Mouse (Mus musculus) limb, embryonic 13.5 days (tissue): Measurements from ENCODE around the gene Farsa. TPM values are rescaled to one million over a fixed set of nuclear protein-coding genes. Genes with fewer than 3 reads are reported as not detected.

ENCODE experiments used
- ATAC-seq: fragments of 200-750 bp; cut with Nextera tagmentation; 2 replicates; pipeline ENCODE4 v1.8.0; 2017; ENCODE audit warnings: low read depth, moderate number of reproducible peaks, moderate TSS enrichment; ENCODE audit not compliant: low FRiP score
- H3K27ac ChIP-seq: fragments of 300-500 bp; sonication (generic); 2 replicates; pipeline ENCODE4 v1.5.1; 2015; ENCODE audit warnings: inconsistent platforms, mild to moderate bottlenecking, moderate library complexity
- H3K27me3 ChIP-seq: fragments of 300-500 bp; sonication (generic); 2 replicates; pipeline ENCODE4 v1.6.1; 2015; ENCODE audit warnings: mild to moderate bottlenecking, inconsistent platforms
- H3K36me3 ChIP-seq: fragments of 300-500 bp; sonication (generic); 2 replicates; pipeline ENCODE4 v1.6.1; 2015; ENCODE audit warnings: inconsistent platforms, mild to moderate bottlenecking, moderate library complexity
- H3K4me1 ChIP-seq: fragments of 300-500 bp; sonication (generic); 2 replicates; pipeline ENCODE4 v1.6.1; 2015; ENCODE audit warnings: inconsistent platforms
- H3K4me2 ChIP-seq: fragments of 300-500 bp; sonication (generic); replicated peaks from 2 replicates; pipeline ENCODE4 v1.6.1; 2015; ENCODE audit warnings: inconsistent platforms, mild to moderate bottlenecking, moderate library complexity
- H3K4me3 ChIP-seq: fragments of 300-500 bp; sonication (generic); 2 replicates; pipeline ENCODE4 v1.5.1; 2015; ENCODE audit warnings: moderate library complexity, mild to moderate bottlenecking, inconsistent platforms
- H3K9ac ChIP-seq: fragments of 300-500 bp; sonication (generic); 2 replicates; pipeline ENCODE4 v1.6.1; 2015; ENCODE audit warnings: mild to moderate bottlenecking, inconsistent platforms
- H3K9me3 ChIP-seq: fragments of 300-500 bp; sonication (generic); 2 replicates; pipeline ENCODE4 v1.6.1; 2016; ENCODE audit warnings: inconsistent platforms
- whole genome bisulfite sequencing: fragments of 180-500 bp; shearing (Covaris S2); methylation state at CpG from one replicate; pipeline ENCODE4 v1.1.7; 2015; 5-methylcytosine and 5-hydroxymethylcytosine counted together
- polyA plus RNA-seq: library from polyadenylated mRNA; unstranded; fragments of >200 nt; fragmentation: Nextera tagmentation; extraction: Ambion mirVana; gene quantifications from 2 replicates; pipeline ENCODE4 v1.2.1, GENCODE M21; 2015

Farsa gene
- polyA plus RNA-seq, 1 experiment from 2014 or later: 109 TPM

DNA sequence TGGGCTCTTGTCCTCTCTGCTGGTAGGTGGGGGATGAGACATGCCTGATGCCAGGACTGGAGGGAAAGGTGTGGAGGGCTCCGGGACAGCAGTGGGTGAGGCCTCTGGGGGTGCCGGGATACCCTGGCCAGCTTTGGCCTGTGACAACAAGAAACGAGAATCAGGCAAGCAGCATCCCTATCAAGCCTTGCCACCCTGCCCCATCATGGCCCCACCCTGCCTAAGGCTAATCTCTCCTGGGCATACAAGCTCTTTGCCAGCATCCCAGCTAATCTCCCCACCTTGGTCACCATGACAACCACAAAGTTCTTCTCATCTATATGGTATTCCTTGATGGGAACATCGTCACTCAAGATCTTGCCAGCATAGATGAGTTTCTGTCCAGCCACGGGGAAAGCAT is 18.3 kb upstream of the Farsa start:
- peaks cover 83% of the 10 kb centered on the region for H3K36me3 ChIP-seq
- H3K9ac ChIP-seq: peak overlapping the region; percentile 13; the same call in 1 of the 2 replicates
- H3K4me1 ChIP-seq: peaks cover 73% of the 10 kb centered on the region
- H3K27ac ChIP-seq: no peak overlapping the region; the same call in 1 of the 2 replicates
- H3K4me2 ChIP-seq: no peak overlapping the region
- H3K4me3 ChIP-seq: peak overlapping the region; percentile 1; the same call in 1 of the 2 replicates
- H3K9me3 ChIP-seq: no peaks in the 10 kb centered on the region
- H3K27me3 ChIP-seq: no peaks in the 10 kb centered on the region
- no peak for ATAC-seq
- 92% methylated on average over 5 of the region's 5 CpGs for whole genome bisulfite sequencing

- 92% methylated on average over 2 of the region's 2 CpGs for WGBS
- Histone ChIP-seq H3K27ac (no peak overlapping the region; the same call in 1 of the 2 replicates), H3K27me3 (no peaks in the 10 kb centered on the region), H3K4me3 (peak overlapping the region; percentile 88), H3K36me3 (peaks cover 83% of the 10 kb centered on the region), H3K9ac (peak overlapping the region; percentile 90), H3K4me2 (peak overlapping the region; percentile 71), H3K4me1 (peaks cover 75% of the 10 kb centered on the region), H3K9me3 (no peaks in the 10 kb centered on the region)
- ATAC-seq: no peak
These were observed 17.4 kb upstream of the Farsa start for GRCm38 (mm10) chr8:84839411-84839810.

DNA sequence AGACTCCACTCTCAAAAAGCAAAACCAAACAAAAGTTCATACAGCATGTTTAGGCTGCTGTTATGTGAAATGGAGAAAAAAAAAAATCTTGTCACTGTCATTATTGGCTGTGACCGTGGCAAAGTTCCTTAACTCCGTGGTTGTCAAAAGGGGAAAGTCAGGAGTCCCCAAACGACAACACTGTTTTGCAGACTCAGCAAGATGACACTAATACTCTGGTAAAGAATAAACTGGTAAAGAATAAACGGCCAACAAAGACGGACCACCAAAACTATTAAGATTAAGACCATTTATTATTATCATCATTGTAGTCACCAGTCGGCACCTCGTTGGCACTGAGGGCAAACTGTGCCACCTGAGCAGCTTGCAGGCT is 16.9 kb upstream of the Farsa start:
- peak overlapping the region; percentile 90 for H3K9ac ChIP-seq
- peaks cover 75% of the 10 kb centered on the region for H3K4me1 ChIP-seq
- H3K27me3 ChIP-seq: no peaks in the 10 kb centered on the region
- no peaks in the 10 kb centered on the region for H3K9me3 ChIP-seq
- H3K4me2 ChIP-seq: peak overlapping the region; percentile 71
- peak overlapping the region; percentile 80 for H3K27ac ChIP-seq
- ATAC-seq: no peak
- WGBS: 3% methylated on average over 7 of the region's 7 CpGs
- H3K36me3 ChIP-seq: peaks cover 83% of the 10 kb centered on the region
- H3K4me3 ChIP-seq: peak overlapping the region; percentile 88

DNA sequence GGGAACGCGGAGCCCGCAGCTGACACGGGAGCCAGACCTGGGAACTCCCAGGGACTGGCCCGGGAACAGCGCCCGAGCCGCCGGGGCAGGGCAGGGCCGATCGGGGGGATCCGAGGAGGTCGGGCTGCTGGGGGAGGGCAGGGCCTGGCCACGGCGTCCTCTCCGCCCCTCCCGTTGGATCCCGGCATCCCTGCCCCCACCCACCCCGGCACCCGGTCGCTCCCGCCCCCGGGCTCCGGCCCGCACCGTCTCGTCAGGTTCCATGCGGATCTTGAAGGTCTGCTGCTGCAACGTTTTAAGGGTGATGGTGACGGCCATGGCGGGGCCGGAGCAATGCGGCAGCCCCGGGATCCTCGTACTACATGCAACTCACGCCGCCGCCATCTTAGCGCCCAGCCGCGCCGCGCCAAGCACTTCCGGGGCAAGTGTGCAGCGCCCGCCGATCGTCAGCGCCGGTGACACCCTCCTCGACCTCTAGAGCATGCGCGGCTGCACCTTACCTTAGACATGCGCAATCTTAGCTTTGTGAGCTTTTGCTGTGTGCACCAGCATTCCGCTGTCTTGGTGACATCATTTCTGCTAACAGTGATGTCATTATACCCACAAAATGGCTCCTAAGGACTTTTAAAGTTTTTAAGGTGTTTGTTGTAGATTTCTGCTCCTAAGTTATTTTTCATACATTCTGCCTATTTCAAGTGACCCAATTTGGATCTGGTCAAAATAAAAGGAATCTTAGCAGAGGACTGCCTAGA is 16.4 kb upstream of the Farsa start, which contains the start of gene Rad23a:
Rad23a (minus strand) TSS at position 418 of the 752 bp plus-strand sequence.
- WGBS: under 1% methylated on average over 49 of the region's 55 CpGs
- peak within 1 kb of the TSS; percentile 88 for H3K4me3 ChIP-seq
- peak within 1 kb of the TSS; percentile 90 for H3K9ac ChIP-seq
- peaks cover 82% of the 10 kb centered on the region for H3K36me3 ChIP-seq
- H3K27me3 ChIP-seq: no peaks in the 10 kb centered on the region
- H3K4me2 ChIP-seq: peak within 1 kb of the TSS; percentile 71
- peak; percentile 95 for ATAC-seq
- peak within 1 kb of the TSS; percentile 80 for H3K27ac ChIP-seq
- peaks cover 76% of the 10 kb centered on the region for H3K4me1 ChIP-seq
- no peaks in the 10 kb centered on the region for H3K9me3 ChIP-seq

- H3K27me3 ChIP-seq: no peaks in the 10 kb centered on the region
- H3K9me3 ChIP-seq: no peaks in the 10 kb centered on the region
- peaks cover 67% of the 10 kb centered on the region for H3K4me1 ChIP-seq
- H3K4me3 ChIP-seq: 0 out of 2 replicates have a peak overlapping the region, but pooled peaks have one; percentile 1
- no peak overlapping the region for H3K27ac ChIP-seq
- ATAC-seq: no peak
- 75% methylated on average over 1 of the region's 1 CpGs for WGBS
- H3K36me3 ChIP-seq: peaks cover 71% of the 10 kb centered on the region
- no peak overlapping the region for H3K9ac ChIP-seq
- no peak overlapping the region for H3K4me2 ChIP-seq
These were observed 15.3 kb upstream of the Farsa start for GRCm38 (mm10) chr8:84841514-84841913.

DNA sequence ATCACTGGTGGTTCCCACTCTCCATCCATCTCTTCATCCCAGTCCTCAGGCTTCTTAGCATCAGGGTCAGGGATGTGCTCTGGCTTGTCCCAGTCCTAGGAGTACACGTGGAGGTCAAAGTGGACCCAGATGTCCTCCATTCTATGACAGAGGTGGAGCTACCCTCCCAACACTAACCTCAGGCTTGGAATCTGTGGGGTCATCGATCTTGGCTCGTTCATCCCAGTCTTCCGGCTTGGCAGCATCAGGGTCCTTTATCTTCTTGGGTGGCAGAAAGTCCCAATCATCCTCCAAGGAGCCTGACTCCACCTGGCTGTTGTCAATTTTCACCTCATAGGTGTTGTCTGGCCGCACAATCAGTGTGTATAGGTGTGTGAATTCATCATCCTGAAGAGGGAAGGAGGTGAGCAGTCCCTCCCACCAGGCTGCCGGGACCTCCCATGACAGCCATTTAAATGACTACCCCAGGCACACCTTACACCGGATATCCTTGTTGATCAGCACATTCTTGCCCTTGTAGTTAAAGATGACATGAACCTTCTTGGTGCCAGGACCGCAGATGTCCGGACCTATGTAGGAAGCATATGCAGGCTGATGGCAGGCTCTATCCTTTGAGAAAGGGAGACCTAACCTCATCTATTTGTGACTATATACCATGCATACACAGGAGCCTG is 12.3 kb upstream of the Farsa start:
- Histone ChIP-seq H3K4me2 (peak overlapping the region; percentile 88), H3K9me3 (no peaks in the 10 kb centered on the region), H3K36me3 (peaks cover 43% of the 10 kb centered on the region), H3K27ac (no peak overlapping the region; the same call in 1 of the 2 replicates), H3K4me1 (peaks cover 47% of the 10 kb centered on the region), H3K9ac (peak overlapping the region; percentile 98), H3K4me3 (peak overlapping the region; percentile 98), H3K27me3 (no peaks in the 10 kb centered on the region)
- no peak for ATAC-seq
- 85% methylated on average over 9 of the region's 9 CpGs for WGBS

GRCm38 (mm10) chr8:84845355-84846093 is 11.3 kb upstream of the Farsa start:
- Histone ChIP-seq H3K4me1 (peaks cover 44% of the 10 kb centered on the region), H3K9ac (peak overlapping the region; percentile 98), H3K36me3 (peaks cover 43% of the 10 kb centered on the region), H3K4me3 (peak overlapping the region; percentile 98), H3K27ac (no peak overlapping the region; the same call in 1 of the 2 replicates), H3K27me3 (no peaks in the 10 kb centered on the region), H3K9me3 (no peaks in the 10 kb centered on the region), H3K4me2 (peak overlapping the region; percentile 88)
- WGBS: 12% methylated on average over 12 of the region's 12 CpGs
- ATAC-seq: no peak

GRCm38 (mm10) chr8:84846094-84846721 is 10.6 kb upstream of the Farsa start:
- peak; percentile 7 for ATAC-seq
- peaks cover 41% of the 10 kb centered on the region for H3K36me3 ChIP-seq
- WGBS: under 1% methylated on average over 30 of the region's 30 CpGs

DNA sequence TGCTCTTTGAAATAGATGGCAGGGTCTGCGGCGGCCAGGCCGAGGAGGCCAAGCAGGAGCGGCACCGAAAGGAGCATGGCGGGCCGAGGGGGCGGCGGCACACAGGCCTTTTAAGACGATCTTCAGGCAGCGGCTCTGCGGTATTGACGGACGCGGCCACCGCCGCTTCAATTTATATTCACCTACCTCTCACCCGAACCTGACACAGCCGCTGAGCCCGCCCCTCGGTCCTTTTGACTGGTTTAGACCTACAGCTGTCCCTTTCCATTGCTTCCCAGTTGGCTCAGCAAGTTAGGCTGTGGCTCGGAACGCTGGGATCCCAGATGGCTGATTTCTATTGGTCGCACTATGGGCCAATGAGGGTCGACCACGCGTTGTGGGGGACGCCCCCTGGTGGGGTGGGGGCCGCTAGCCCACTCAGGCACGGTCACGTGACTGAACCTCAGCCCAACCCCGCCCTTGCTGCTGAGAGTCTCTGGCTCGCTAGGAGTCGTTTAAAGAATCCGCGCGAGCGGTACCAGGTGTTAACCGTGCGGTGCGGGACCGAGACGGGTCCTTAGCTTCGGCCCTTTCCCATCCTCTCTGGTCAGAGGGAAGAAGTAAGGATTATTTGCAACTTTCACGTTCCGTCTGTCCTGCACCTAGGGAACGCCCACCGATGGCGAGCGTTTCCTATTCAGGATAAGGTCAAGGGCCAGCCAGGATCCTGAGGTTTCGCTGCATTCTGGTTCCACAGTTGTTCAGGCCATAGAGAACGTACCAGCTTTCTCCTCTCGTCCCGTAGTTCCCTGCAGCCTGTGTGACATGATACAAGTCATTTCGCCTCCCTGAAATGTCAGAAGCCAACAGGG is 9.8 kb upstream of the Farsa start, which contains the start of gene Calr:
Calr (minus strand) TSS at position 213 of the 851 bp plus-strand sequence.
- peak within 1 kb of the TSS; percentile 81; the same call in 1 of the 2 replicates for H3K27ac ChIP-seq
- H3K4me2 ChIP-seq: peak within 1 kb of the TSS; percentile 88
- H3K36me3 ChIP-seq: peaks cover 34% of the 10 kb centered on the region
- H3K27me3 ChIP-seq: no peaks in the 10 kb centered on the region
- ATAC-seq: peak; percentile 100
- peak within 1 kb of the TSS; percentile 98 for H3K9ac ChIP-seq
- WGBS: under 1% methylated on average over 55 of the region's 55 CpGs
- no peaks in the 10 kb centered on the region for H3K9me3 ChIP-seq
- H3K4me3 ChIP-seq: peak within 1 kb of the TSS; percentile 98
- H3K4me1 ChIP-seq: peaks cover 39% of the 10 kb centered on the region

More at GRCm38 (mm10) chr8:84846094-84846721, 10.6 kb upstream of the Farsa start:
- H3K27ac ChIP-seq: peak overlapping the region; percentile 81; the same call in 1 of the 2 replicates
- peak overlapping the region; percentile 98 for H3K9ac ChIP-seq
- H3K27me3 ChIP-seq: no peaks in the 10 kb centered on the region
- peaks cover 42% of the 10 kb centered on the region for H3K4me1 ChIP-seq
- H3K4me2 ChIP-seq: peak overlapping the region; percentile 88
- peak overlapping the region; percentile 98 for H3K4me3 ChIP-seq
- H3K9me3 ChIP-seq: no peaks in the 10 kb centered on the region

- Histone ChIP-seq H3K9me3 (no peaks in the 10 kb centered on the region), H3K27me3 (no peaks in the 10 kb centered on the region), H3K36me3 (peaks cover 25% of the 10 kb centered on the region), H3K9ac (peak overlapping the region; percentile 73), H3K27ac (peak overlapping the region; percentile 77; the same call in 1 of the 2 replicates), H3K4me2 (peak overlapping the region; percentile 77), H3K4me3 (peak overlapping the region; percentile 98), H3K4me1 (peaks cover 35% of the 10 kb centered on the region)
- 45% methylated on average over 6 of the region's 6 CpGs for WGBS
- no peak for ATAC-seq
These were observed 8.9 kb upstream of the Farsa start for GRCm38 (mm10) chr8:84847684-84848435.
